Mouse (Mus musculus): ENCODE results near the gene Clps.

DNA sequence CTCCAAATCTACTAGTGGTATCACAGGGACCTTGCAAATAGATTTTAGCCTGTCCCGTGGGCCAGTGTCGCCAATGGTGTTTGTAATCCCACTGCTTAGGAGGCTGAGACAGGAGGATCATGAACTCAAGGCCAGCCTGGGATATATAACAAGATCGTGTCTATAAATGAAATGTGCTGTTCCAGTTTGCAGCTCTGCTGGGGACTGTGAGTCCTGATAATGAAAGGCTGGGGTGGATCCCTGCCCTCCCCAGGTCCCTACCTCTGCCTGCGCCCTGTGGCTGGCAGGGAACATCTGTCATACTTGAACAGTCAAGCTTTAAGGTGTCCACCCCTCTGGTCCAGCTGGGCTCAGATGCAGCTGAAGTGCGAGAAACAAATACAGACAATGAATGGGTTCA is 46.0 kb downstream of the Clps start:
- TF ChIP-seq POLR2A (IDR thresholded peaks at IDR 0.05; ENCODE audit: extremely low read depth, insufficient read depth, low read length) = no peak
- TF ChIP-seq CTCF (IDR thresholded peaks at IDR 0.05; ENCODE audit: extremely low read depth, insufficient read depth, low read length) = no peak

Measured in cortical plate, adult 2 months (tissue).